Mouse (Mus musculus): Measurements from ENCODE around the gene Col9a3. TPM values are rescaled to one million over a fixed set of nuclear protein-coding genes. Genes with fewer than 3 reads are reported as not detected.
A peak's percentile ranks its signal among the peaks of the same experiment; 100 is the strongest.

The Col9a3 gene
- total and polyA plus RNA-seq, 3 experiments = 0.15 to 0.56 TPM; not detected in 1

DNA sequence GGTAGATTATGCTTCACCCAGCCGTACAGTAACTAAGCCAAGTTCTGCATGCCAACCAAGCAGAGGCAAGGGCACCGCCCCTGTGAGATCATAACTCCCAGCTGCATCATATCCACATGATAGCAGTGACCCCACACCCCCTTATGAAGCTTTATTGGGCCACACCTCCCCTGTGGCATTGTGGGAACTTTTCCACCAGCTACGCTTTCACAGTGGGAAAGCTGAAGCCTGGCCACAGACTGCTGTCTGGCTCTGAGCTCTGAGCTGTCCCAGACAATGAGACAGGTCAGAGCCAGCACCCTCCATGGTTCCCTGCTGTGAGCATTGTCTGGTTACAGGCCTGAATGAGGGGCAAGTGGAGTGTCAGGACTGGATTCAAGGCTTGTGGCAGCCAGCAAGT lies 16.6 kb upstream of the Col9a3 start, which contains the start of gene Mrgbp:
Gene Mrgbp, plus strand, starts transcription at position 303 of the 400 bp plus-strand sequence.
- H3K9me3 ChIP-seq (replicated peaks; ENCODE audit: insufficient read depth, low read length) = no peaks in the 10 kb centered on the region
- H3K4me3 ChIP-seq (ENCODE audit: control insufficient read depth in 1 of 2, insufficient read depth in 1 of 2, low read depth in 2 of 2, low read length in 2 of 2) = peak within 1 kb of the TSS; percentile 4 to 28; a peak in 1 of 4 replicates
- DNase-seq (ENCODE audit: low read depth, low spot score) = peak; percentile 64
- peak within 1 kb of the TSS; percentile 38 for H3K27ac ChIP-seq (ENCODE audit: control insufficient read depth, low read depth, low read length)
- TF ChIP-seq MYB (IDR thresholded peaks at IDR 0.05; ENCODE audit: low read depth, low read length) = no peak
- no peak for TF ChIP-seq TAL1 (IDR thresholded peaks at IDR 0.05; ENCODE audit: low read length)
- TF ChIP-seq MYC (IDR thresholded peaks at IDR 0.05; ENCODE audit: low read depth, low read length) = peak; percentile 30; the same call in 1 of the 2 replicates
- TF ChIP-seq GATA1 (IDR thresholded peaks at IDR 0.05; ENCODE audit: low read depth, low read length) = no peak
- TF ChIP-seq SIN3A (IDR thresholded peaks at IDR 0.05; ENCODE audit: low read length) = peak; percentile 58
- no peak for TF ChIP-seq USF2 (IDR thresholded peaks at IDR 0.05; ENCODE audit: borderline replicate concordance in 1 of 2, insufficient read depth in 1 of 2, low read depth in 1 of 2, low read length in 2 of 2)
- no peak for TF ChIP-seq POLR2AphosphoS2 (IDR thresholded peaks at IDR 0.05; ENCODE audit: low read length)
- no peak for TF ChIP-seq TBP (IDR thresholded peaks at IDR 0.05; ENCODE audit: low read depth, low read length)
- no peak for TF ChIP-seq USF1 (IDR thresholded peaks at IDR 0.05; ENCODE audit: low read depth, low read length)
- TF ChIP-seq ZC3H11A (IDR thresholded peaks at IDR 0.05; ENCODE audit: low read depth, low read length) = no peak
- peak; percentile 89 for TF ChIP-seq ETS1 (IDR thresholded peaks at IDR 0.05; ENCODE audit: low read depth, low read length)
- TF ChIP-seq MXI1 (IDR thresholded peaks at IDR 0.05; ENCODE audit: low read depth, low read length) = no peak
- no peak for TF ChIP-seq CHD2 (IDR thresholded peaks at IDR 0.05; ENCODE audit: low read length)
- TF ChIP-seq MAX (IDR thresholded peaks at IDR 0.05; ENCODE audit: low read length) = no peak
- no peak for TF ChIP-seq NRF1 (IDR thresholded peaks at IDR 0.05; ENCODE audit: insufficient read depth, low read depth, low read length, poor library complexity, severe bottlenecking)
- TF ChIP-seq HCFC1 (IDR thresholded peaks at IDR 0.05; ENCODE audit: low read depth, low read length) = peak; percentile 48; the same call in 1 of the 2 replicates
- TF ChIP-seq TCF12 (IDR thresholded peaks at IDR 0.05; ENCODE audit: low read depth, low read length) = no peak
- no peak for TF ChIP-seq NELFE (IDR thresholded peaks at IDR 0.05; ENCODE audit: low read depth, low read length)
- peaks cover 5 to 22% of the 10 kb centered on the region in 2 experiments for H3K4me1 ChIP-seq (ENCODE audit: control insufficient read depth in 1 of 2, insufficient read depth in 2 of 2, low read length in 2 of 2)
- H3K79me2 ChIP-seq (ENCODE audit: control insufficient read depth, insufficient read depth, low read length, poor library complexity) = peaks cover 14% of the 10 kb centered on the region
- H3K9ac ChIP-seq (ENCODE audit: control insufficient read depth, low read depth, low read length, poor library complexity, severe bottlenecking) = peak within 1 kb of the TSS; percentile 50
- no peaks in the 10 kb centered on the region for H3K27me3 ChIP-seq (ENCODE audit: control insufficient read depth in 1 of 2, insufficient read depth in 2 of 2, low read length in 2 of 2)
- H3K36me3 ChIP-seq (ENCODE audit: control insufficient read depth in 1 of 2, insufficient read depth in 2 of 2, low read length in 2 of 2) = peaks cover 0 to 20% of the 10 kb centered on the region in 2 experiments; a peak in 3 of 4 replicates

DNA sequence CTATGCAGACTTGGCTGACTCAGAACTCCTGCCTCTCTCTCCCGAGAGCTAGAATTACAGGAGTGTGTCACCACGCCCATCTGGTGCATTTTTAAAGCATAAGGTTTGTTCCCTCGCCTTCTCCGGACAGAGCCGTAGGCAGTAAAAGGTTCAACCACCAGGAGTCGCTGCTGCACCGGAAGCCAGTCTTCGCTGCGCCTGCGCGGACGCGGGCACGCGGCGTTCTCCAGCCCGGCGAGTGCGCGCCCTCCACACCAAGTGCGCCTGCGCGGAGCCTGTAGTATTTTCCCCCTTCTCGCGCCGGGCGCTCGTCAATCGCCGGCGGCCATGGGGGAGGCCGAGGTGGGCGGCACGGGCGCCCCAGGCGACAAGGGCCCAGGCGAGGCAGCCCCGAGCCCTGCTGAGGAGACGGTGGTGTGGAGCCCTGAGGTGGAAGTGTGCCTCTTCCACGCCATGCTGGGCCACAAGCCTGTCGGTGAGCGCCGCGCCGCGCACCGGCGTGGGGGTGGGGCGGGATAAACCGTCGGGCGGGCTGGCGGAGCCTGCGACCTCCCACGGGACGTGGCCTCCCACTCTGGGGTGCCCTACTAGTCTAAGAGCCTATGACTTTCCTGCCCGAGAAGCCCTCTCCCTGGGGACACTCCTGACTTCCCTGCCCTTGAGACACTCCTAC lies 15.0 kb upstream of the Col9a3 start:
- Histone ChIP-seq H3K9me3 (replicated peaks; ENCODE audit: insufficient read depth, low read length) (no peaks in the 10 kb centered on the region), H3K27me3 (ENCODE audit: control insufficient read depth in 1 of 2, insufficient read depth in 2 of 2, low read length in 2 of 2) (no peaks in the 10 kb centered on the region), H3K79me2 (ENCODE audit: control insufficient read depth, insufficient read depth, low read length, poor library complexity) (peaks cover 14% of the 10 kb centered on the region), H3K27ac (ENCODE audit: control insufficient read depth, low read depth, low read length) (peak overlapping the region; percentile 54), H3K9ac (ENCODE audit: control insufficient read depth, low read depth, low read length, poor library complexity, severe bottlenecking) (peak overlapping the region; percentile 96), H3K4me1 (ENCODE audit: control insufficient read depth in 1 of 2, insufficient read depth in 2 of 2, low read length in 2 of 2) (peaks cover 5 to 22% of the 10 kb centered on the region in 2 experiments), H3K36me3 (ENCODE audit: control insufficient read depth in 1 of 2, insufficient read depth in 2 of 2, low read length in 2 of 2) (peaks cover 0 to 20% of the 10 kb centered on the region in 2 experiments; a peak in 3 of 4 replicates), H3K4me3 (ENCODE audit: control insufficient read depth in 1 of 2, insufficient read depth in 1 of 2, low read depth in 2 of 2, low read length in 2 of 2) (peak overlapping the region; percentile 63 to 84)
- DNase-seq (ENCODE audit: low read depth, low spot score) = peak; percentile 95
- TF ChIP-seq SIN3A (IDR thresholded peaks at IDR 0.05; ENCODE audit: low read length) = peak; percentile 71; the same call in 1 of the 2 replicates
- TF ChIP-seq HCFC1 (IDR thresholded peaks at IDR 0.05; ENCODE audit: low read depth, low read length) = peak; percentile 80
- peak; percentile 72 for TF ChIP-seq MXI1 (IDR thresholded peaks at IDR 0.05; ENCODE audit: low read depth, low read length)
- TF ChIP-seq NRF1 (IDR thresholded peaks at IDR 0.05; ENCODE audit: insufficient read depth, low read depth, low read length, poor library complexity, severe bottlenecking) = peak; percentile 96
- peak; percentile 90 to 95 (median 95) for TF ChIP-seq CTCF (IDR thresholded peaks at IDR 0.05 in 2 of 3, conservative IDR thresholded peaks at IDR 0.05 in 1 of 3; ENCODE audit: control insufficient read depth in 1 of 3, insufficient read depth in 1 of 3, low read depth in 2 of 3, low read length in 3 of 3, poor library complexity in 1 of 3, severe bottlenecking in 1 of 3)
- TF ChIP-seq NELFE (IDR thresholded peaks at IDR 0.05; ENCODE audit: low read depth, low read length) = peak; percentile 93
- TF ChIP-seq ZC3H11A (IDR thresholded peaks at IDR 0.05; ENCODE audit: low read depth, low read length) = no peak
- no peak for TF ChIP-seq BHLHE40 (IDR thresholded peaks at IDR 0.05; ENCODE audit: borderline replicate concordance, low read depth, low read length)
- peak; percentile 91 for TF ChIP-seq TBP (IDR thresholded peaks at IDR 0.05; ENCODE audit: low read depth, low read length)
- no peak for TF ChIP-seq ZKSCAN1 (IDR thresholded peaks at IDR 0.05; ENCODE audit: low read depth, low read length)
- peak; percentile 68 for TF ChIP-seq SMC3 (IDR thresholded peaks at IDR 0.05; ENCODE audit: low read depth, low read length)
- TF ChIP-seq POLR2AphosphoS2 (IDR thresholded peaks at IDR 0.05; ENCODE audit: low read length) = peak; percentile 83
- TF ChIP-seq ZMIZ1 (IDR thresholded peaks at IDR 0.05; ENCODE audit: low read depth, low read length) = peak; percentile 64; the same call in 1 of the 2 replicates
- peak; percentile 47; the same call in 1 of the 2 replicates for TF ChIP-seq ETS1 (IDR thresholded peaks at IDR 0.05; ENCODE audit: low read depth, low read length)
- TF ChIP-seq MAX (IDR thresholded peaks at IDR 0.05; ENCODE audit: low read length) = peak; percentile 49; the same call in 1 of the 2 replicates
- TF ChIP-seq ELF1 (IDR thresholded peaks at IDR 0.05; ENCODE audit: low read depth, low read length) = peak; percentile 87
- TF ChIP-seq MYC (IDR thresholded peaks at IDR 0.05; ENCODE audit: low read depth, low read length) = peak; percentile 79; the same call in 1 of the 2 replicates
- TF ChIP-seq TCF12 (IDR thresholded peaks at IDR 0.05; ENCODE audit: low read depth, low read length) = no peak
- no peak for TF ChIP-seq RCOR1 (IDR thresholded peaks at IDR 0.05; ENCODE audit: low read depth, low read length)
- peak; percentile 20 for TF ChIP-seq RAD21 (IDR thresholded peaks at IDR 0.05; ENCODE audit: low read depth, low read length)
- no peak for TF ChIP-seq MYB (IDR thresholded peaks at IDR 0.05; ENCODE audit: low read depth, low read length)
- no peak for TF ChIP-seq CHD2 (IDR thresholded peaks at IDR 0.05; ENCODE audit: low read length)
- peak; percentile 73 to 88 for TF ChIP-seq POLR2A (IDR thresholded peaks at IDR 0.05; ENCODE audit: control insufficient read depth in 1 of 2, insufficient read depth in 1 of 2, low read depth in 1 of 2, low read length in 2 of 2, poor library complexity in 1 of 2)
